ENCODE assay signal across 9 mouse cellular contexts in the genomic region with DNA sequence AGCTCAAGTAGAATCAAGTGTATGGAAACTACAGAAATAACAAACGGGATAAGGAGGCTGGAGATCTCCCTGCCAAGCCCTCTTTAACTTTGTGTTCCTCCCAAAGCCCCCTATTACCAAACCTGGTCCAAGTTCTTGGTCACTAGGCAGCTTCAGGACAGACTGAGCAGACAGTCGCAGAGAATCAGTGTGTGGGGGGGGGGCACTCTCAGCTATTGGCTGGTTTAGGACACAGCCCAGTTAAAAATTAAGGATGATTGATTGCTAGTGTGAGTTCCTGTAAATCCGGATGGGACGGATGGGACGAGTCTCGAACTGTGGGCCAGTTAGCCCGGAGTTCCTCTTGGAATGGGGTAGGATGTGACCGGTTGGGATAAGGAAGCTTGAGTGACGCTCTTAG. TPM values are rescaled to one million over a fixed set of nuclear protein-coding genes. Genes with fewer than 3 reads are reported as not detected.
DNase-seq lines count a peak whose midpoint lies in the region; ATAC-seq and TF ChIP-seq lines count a peak whose summit lies in the region.
"Had no signal": no experiment of that assay in that cellular context is flagged by ENCODE, and none has a peak within 500 bp of the region (broad histone marks: within the 10 kb centered on the region; RNA-seq: fewer than 3 reads in every experiment).

Gene Serping1, minus strand, starts transcription at position 204 of the 400 bp plus-strand sequence.

- no peak for ATAC-seq in heart, embryonic 11.5 days (replicated peaks; ENCODE audit: insufficient number of reproducible peaks, low FRiP score, low TSS enrichment)
- ATAC-seq in limb, embryonic 12.5 days (ENCODE audit: insufficient number of reproducible peaks, insufficient read depth, low FRiP score, low TSS enrichment, low read depth) = no peak
- ATAC-seq: Patski had no signal

- H3K9me3 ChIP-seq in heart, embryonic 11.5 days (replicated peaks; ENCODE audit: control insufficient read depth, low read length) = no peaks in the 10 kb centered on the region
- H3K9me3 ChIP-seq in limb, embryonic 12.5 days = no peaks in the 10 kb centered on the region

- H3K27me3 ChIP-seq in heart, embryonic 11.5 days (ENCODE audit: control insufficient read depth, insufficient read depth, low read length) = no peaks in the 10 kb centered on the region
- no peaks in the 10 kb centered on the region for H3K27me3 ChIP-seq in limb, embryonic 12.5 days

- DNase-seq in layer of hippocampus, adult 2 months (ENCODE audit: low spot score in 2 of 2) = no peak
- no peak for DNase-seq in layer of hippocampus, adult 18-20 months (ENCODE audit: low spot score in 2 of 2)
- DNase-seq in embryo, embryonic 9.5 days (ENCODE audit: extremely low spot score) = peak; percentile 32
- no peak for DNase-seq in layer of hippocampus, adult 9-10 months (ENCODE audit: low spot score)
- DNase-seq in right cerebral cortex, postnatal 4 days = no peak

- no peak for TF ChIP-seq POLR2A in olfactory bulb, adult 2 months (IDR thresholded peaks at IDR 0.05; ENCODE audit: insufficient read depth, low read depth, low read length)

- H3K27ac ChIP-seq in layer of hippocampus, adult 2 months = peak within 1 kb of the TSS; percentile 64
- 0 out of 2 replicates have a peak within 1 kb of the TSS, but pooled peaks have one; percentile 5 for H3K27ac ChIP-seq in heart, embryonic 11.5 days (ENCODE audit: low read depth, low read length)
- peak within 1 kb of the TSS; percentile 78 for H3K27ac ChIP-seq in limb, embryonic 12.5 days
- no peak within 1 kb of the TSS for H3K27ac ChIP-seq in olfactory bulb, adult 2 months (ENCODE audit: insufficient read depth, low read depth, low read length)

- peaks cover 7% of the 10 kb centered on the region; the same call in 1 of the 2 replicates for H3K4me1 ChIP-seq in heart, embryonic 11.5 days (ENCODE audit: control insufficient read depth, insufficient read depth, low read length)
- peaks cover 14% of the 10 kb centered on the region for H3K4me1 ChIP-seq in limb, embryonic 12.5 days (replicated peaks)
- H3K4me1 ChIP-seq in olfactory bulb, adult 2 months (ENCODE audit: control insufficient read depth, insufficient read depth, low read length) = peaks cover 10% of the 10 kb centered on the region

- TF ChIP-seq CTCF in layer of hippocampus, adult 2 months (conservative IDR thresholded peaks at IDR 0.05) = no peak
- no peak for TF ChIP-seq CTCF in olfactory bulb, adult 2 months (IDR thresholded peaks at IDR 0.05; ENCODE audit: insufficient read depth, low read depth, low read length)

- H3K4me3 ChIP-seq in layer of hippocampus, adult 2 months = peak within 1 kb of the TSS; percentile 34; the same call in 1 of the 2 replicates
- peak within 1 kb of the TSS; percentile 30 for H3K4me3 ChIP-seq in heart, embryonic 11.5 days (ENCODE audit: low read depth, low read length)
- H3K4me3 ChIP-seq in limb, embryonic 12.5 days (replicated peaks) = peak within 1 kb of the TSS; percentile 37
- peak within 1 kb of the TSS; percentile 4; the same call in 1 of the 2 replicates for H3K4me3 ChIP-seq in olfactory bulb, adult 2 months (ENCODE audit: insufficient read depth, low read depth, low read length)

- 58% methylated on average over 9 of the region's 9 CpGs for WGBS in heart, embryonic 11.5 days (ENCODE audit: insufficient replicate concordance)
- 65% methylated on average over 9 of the region's 9 CpGs for WGBS in limb, embryonic 12.5 days
- 79% methylated on average over 9 of the region's 9 CpGs for WGBS in olfactory bulb, adult 2 months

- peak within 1 kb of the TSS; percentile 55 for H3K4me2 ChIP-seq in heart, embryonic 11.5 days
- H3K4me2 ChIP-seq in limb, embryonic 12.5 days = peak within 1 kb of the TSS; percentile 62

- no peaks in the 10 kb centered on the region for H3K36me3 ChIP-seq in heart, embryonic 11.5 days (ENCODE audit: control insufficient read depth, insufficient read depth, low read length)
- H3K36me3 ChIP-seq in limb, embryonic 12.5 days = no peaks in the 10 kb centered on the region

- H3K9ac ChIP-seq in heart, embryonic 11.5 days (ENCODE audit: low read depth, low read length) = peak within 1 kb of the TSS; percentile 40; the same call in 1 of the 2 replicates
- H3K9ac ChIP-seq in limb, embryonic 12.5 days (replicated peaks) = peak within 1 kb of the TSS; percentile 56

RNA-seq across cellular contexts. Expression of gene Serping1, which starts in this region (rescaled TPM):
- total RNA-seq in layer of hippocampus, adult 2 months (2021) = 1 to 10 TPM; 7.4 to 8.4 TPM
- 1 to 10 TPM; 5.9 to 7.5 TPM for total RNA-seq in layer of hippocampus, adult 18-20 months (2021)
- 35.0 and 41.8 TPM in 2 replicates for polyA plus RNA-seq in heart, embryonic 11.5 days (2014; fragmentation: Nextera tagmentation; extraction: Ambion mirVana)
- 11.5 and 14.3 TPM in 2 replicates for polyA plus RNA-seq in limb, embryonic 12.5 days (2016; fragmentation: Nextera tagmentation; extraction: Ambion mirVana)
- not detected in 2 replicates for polyA plus RNA-seq in olfactory bulb, adult 2 months (2012; ENCODE audit: insufficient read depth, insufficient read length, low replicate concordance, missing spikeins)

Comparison
In these comparisons a context has a peak if more than half of its experiments do, and no peak if none do; other contexts are left out.
1. RNA of gene Serping1 (polyA plus RNA-seq): 35.0 to 41.8 TPM in heart, embryonic 11.5 days and 11.5 to 14.3 TPM in limb, embryonic 12.5 days; not detected in olfactory bulb, adult 2 months; every median in the first group is over 10 times any median in the second.
2. Peak in every context shown above with its lines, with median percentiles within 50 percentile points of each other: H3K4me3 ChIP-seq.